Mouse (Mus musculus) left cerebral cortex, adult 18-20 months (tissue): ENCODE data around the gene Lrrtm3. TPM values are rescaled to one million over a fixed set of nuclear protein-coding genes. Genes with fewer than 3 reads are reported as not detected.

Source experiments
- DNase-seq, 2 experiments: peaks; one replicate each; pipeline ENCODE4 v3.0.0; 2021 to 2022; ENCODE audit warnings: low spot score in 2 of 2, mixed read lengths in 1 of 2
- total RNA-seq, 2 experiments: library from RNA; stranded (reverse); gene quantifications; 2 replicates each; pipeline ENCODE4 v1.2.3; 2021

Gene Lrrtm3
- total RNA-seq, 2 experiments from 2014 or later, result 62.4 to 76.0 TPM

- DNase-seq, result peak in 1 of 2 experiments; percentile 7
Observed at GRCm38 (mm10) chr10:64049151-64049550, 40.9 kb downstream of the Lrrtm3 start.

DNA sequence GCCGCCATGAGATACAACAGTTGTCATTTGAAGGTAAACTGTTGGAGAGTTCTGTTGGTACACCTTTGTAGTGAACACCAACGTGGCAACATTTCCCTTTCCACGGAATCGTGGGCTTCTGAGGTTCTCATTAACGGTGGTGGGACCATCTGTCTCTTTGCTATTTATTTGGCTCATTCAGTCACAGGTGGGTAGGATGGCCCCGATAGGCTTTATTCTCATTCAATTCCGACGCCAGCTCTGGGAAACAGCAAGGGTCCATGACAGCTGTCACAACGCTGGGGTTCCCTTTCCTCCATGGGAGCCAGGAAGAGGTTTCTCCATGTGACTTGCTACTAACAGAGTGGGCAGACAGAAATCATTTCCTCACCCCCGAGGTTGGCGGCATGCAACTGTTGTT, 48.2 kb downstream of the Lrrtm3 start:
- DNase-seq, result no peak

- no peak for DNase-seq
Observed at GRCm38 (mm10) chr10:64041218-64041617, 48.9 kb downstream of the Lrrtm3 start.

GRCm38 (mm10) chr10:64039760-64040535, 50.1 kb downstream of the Lrrtm3 start:
- DNase-seq, result peak; percentile 36 to 44

DNA sequence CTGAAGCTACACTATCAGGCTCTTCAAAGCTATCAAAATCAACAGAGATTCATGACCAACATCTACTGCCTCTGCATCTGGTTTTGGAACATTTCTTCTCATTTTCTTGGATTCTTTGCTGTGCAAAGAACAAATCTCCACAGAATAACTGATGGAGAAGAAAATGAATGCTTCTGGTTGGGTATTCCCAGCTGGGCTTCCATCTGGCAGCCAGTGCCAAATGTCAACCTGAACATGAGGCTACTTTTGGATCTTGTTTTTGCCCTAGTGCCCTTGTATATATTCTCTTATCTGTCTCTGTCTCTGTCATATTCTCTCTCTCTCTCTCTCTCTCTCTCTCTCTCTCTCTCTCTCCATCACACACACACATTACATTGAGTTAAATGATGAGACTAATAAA, 59.2 kb downstream of the Lrrtm3 start:
- DNase-seq, result no peak

GRCm38 (mm10) chr10:64023340-64023739, 66.7 kb downstream of the Lrrtm3 start:
- peak; percentile 39 to 55 for DNase-seq

GRCm38 (mm10) chr10:64020347-64020746, 69.7 kb downstream of the Lrrtm3 start:
- DNase-seq, result no peak

DNA sequence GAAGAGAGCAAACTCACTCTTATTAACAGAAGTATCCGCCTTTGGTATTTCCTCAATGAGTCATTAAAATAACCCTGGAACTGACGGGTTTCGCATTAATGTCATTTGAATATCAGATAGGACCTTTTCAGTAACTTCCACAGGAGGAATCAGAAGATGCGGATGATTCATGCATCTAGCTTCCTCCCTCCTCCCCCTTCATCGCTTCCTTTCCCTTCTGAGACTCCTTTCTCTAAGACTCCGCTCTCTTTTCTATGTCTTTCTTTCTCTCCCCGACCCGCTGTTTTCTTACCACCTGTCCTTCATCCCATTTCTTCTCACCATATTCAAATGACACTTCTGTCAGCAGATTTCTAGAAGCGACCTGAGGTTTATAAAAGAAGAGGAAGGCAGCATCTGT, 88.1 kb downstream of the Lrrtm3 start:
- no peak for DNase-seq

DNA sequence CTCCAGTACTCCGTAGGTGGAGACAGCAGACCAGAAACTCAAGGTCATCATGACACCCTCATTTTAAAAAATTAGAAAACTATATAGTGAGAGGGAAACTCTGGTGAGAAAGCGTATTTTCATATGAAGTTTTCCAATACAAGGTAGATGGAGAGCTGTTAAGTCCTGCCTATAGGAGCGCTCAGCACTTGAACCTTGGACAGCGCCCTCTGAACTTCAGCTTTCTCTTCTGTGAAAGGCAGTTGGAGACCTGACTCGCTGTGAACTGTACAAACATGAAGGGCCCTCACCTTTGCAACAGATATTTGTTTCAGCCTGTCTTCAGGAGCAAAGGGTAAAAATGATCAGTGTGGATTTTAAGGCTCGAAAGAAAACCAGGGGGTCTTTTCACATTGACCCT, 88.5 kb downstream of the Lrrtm3 start:
- no peak for DNase-seq

- no peak for DNase-seq
Observed at GRCm38 (mm10) chr10:63994251-63994650, 95.8 kb downstream of the Lrrtm3 start.

DNA sequence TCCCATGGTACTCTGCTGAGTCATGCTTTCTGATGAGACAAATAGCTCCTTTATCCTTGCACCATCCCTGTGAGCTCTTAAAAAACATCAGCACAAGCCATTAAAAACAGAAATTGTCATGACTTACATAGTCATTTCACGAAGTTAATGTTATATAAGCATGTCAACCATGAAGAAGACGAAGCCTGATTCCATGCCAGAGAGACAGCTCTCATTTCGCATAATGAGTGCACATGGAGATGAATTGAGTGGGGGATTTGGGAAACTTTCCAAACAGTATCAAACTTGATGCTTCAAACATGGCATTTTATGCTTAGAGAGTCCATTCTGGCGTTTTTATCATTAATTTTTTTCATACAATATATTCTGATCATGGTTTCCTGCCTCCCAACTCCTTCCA, 104.5 kb downstream of the Lrrtm3 start:
- no peak for DNase-seq

DNA sequence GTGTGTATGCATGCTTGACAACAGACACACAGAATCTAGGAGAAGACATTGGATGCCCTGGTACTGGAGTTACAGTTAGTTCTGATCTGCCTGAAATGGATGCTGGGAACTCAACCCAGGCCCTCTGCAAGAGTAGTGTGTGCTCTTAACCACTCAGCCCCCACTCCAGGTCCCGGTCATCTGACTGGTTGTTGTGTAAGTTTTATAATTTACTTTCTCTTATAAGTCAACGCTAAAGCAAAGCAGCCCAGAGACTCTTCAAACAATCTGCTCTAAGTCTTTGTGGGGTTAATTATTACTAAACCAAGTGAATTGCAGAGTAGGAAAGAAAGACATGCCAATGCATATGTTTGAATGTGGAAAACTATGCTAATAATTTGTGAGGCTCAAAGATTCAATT, 110.7 kb downstream of the Lrrtm3 start:
- no peak for DNase-seq

GRCm38 (mm10) chr10:63978969-63979368, 111.1 kb downstream of the Lrrtm3 start:
- DNase-seq, result no peak

DNA sequence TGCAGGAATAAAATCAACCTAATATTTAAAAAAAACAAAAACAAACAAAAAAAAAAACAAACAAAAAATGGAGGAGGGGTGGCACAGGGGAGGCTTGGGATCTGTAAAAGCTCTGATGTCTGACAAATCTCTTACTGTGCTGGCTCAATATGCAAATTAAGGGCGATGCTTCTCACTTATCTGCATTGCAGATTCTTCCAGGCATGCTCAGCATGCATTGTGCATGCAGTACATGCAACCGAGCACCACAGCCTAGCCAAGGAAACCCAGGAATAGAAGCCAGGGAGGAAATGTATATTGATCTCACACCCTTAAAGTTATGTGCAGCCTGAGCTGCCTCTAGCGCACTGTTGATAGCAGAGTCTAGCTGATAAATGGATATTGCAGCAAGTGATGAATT, 111.5 kb downstream of the Lrrtm3 start:
- no peak for DNase-seq

GRCm38 (mm10) chr10:63978101-63978500, 112.0 kb downstream of the Lrrtm3 start:
- no peak for DNase-seq

DNA sequence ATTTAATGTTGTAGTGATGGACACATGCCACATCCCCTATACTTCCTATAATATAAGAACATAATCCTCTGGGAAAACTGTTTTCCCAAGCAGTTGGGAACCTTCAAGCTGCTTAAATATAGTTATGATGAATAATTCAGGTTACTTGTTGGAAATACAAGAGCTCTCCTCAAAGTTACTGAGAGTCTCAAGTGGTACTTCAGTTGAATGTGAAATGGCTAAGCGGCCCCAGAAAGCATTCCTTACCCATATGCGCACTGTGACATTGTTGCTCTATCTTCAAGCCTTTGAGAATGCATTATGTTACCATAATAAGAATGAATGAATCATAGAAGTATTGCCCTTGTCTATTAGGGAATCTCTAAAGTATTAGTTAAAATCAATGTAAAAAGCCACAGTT, 117.8 kb downstream of the Lrrtm3 start:
- no peak for DNase-seq

DNA sequence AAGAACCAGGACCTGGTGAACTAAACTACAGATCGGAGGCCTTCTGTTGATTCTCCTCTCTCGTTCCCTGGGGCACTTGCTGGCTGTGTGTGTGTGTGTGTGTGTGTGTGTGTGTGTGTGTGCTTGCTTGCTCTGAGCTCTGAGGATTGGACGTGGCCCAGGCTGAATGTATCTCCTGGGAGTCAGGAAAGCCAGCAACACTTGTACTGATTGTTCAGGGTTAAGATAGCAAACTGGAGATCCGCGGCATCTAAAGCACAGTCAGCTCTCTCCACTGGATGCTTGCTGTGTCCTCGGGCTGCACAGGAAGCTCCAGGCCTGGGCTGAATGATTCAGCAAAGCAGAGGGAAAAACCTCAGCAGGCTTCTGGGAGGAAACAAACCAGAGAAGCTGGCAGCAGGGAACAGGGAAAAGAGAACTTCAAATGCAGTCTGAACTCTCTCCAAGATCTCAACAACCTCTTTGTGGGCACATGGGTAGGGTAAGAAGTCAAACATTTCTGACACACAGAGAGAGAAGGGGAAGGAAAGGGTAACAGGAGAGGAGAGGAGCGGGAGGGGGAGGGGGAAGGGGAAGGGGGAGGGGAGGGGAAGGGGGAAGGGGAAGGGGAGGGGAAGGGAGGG, 135.7 kb downstream of the Lrrtm3 start:
- peak in 1 of 2 experiments; percentile 15 for DNase-seq

GRCm38 (mm10) chr10:63951481-63951880, 138.6 kb downstream of the Lrrtm3 start:
- no peak for DNase-seq

GRCm38 (mm10) chr10:63950867-63951266, 139.2 kb downstream of the Lrrtm3 start:
- no peak for DNase-seq

DNA sequence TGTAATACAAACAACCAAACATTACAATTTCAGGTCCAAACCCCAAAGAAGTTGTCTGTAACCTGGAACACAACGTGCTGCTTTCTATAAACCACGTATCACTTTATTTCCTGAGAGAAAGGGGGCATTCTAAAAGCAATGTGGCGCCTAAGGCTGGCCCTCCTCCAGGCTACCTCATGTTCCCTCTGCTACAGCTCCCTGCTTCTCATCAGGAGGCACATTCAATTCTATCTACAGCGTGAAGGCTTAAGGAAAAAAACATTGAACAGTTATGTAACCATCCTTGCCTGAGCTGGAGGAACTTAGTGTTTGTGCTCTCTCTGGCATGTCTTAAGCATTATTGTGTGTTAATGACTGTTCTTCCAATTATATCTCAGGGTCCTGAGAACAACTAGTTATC, 142.8 kb downstream of the Lrrtm3 start:
- peak; percentile 34 to 46 for DNase-seq

GRCm38 (mm10) chr10:63945534-63945933, 144.5 kb downstream of the Lrrtm3 start:
- no peak for DNase-seq

DNA sequence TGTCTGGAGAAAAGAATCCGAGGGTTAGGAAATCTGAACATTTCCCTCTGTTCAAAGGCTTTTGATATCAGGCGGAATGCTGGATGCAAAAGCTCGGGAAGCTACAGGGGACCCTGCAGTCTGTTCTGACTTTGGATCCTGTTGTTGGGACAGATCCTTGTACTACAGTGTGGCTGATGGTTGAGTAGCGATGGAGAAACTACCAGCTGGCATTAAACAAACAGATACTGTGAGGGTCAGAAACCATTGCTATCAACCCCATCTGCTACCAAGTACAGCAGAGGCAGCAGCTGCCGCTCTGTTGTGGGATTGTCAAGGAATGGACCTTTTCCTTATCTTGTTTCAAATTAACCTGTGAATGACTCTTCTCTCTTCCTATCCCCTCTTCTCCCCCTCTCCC, 156.1 kb downstream of the Lrrtm3 start:
- DNase-seq, result no peak

DNA sequence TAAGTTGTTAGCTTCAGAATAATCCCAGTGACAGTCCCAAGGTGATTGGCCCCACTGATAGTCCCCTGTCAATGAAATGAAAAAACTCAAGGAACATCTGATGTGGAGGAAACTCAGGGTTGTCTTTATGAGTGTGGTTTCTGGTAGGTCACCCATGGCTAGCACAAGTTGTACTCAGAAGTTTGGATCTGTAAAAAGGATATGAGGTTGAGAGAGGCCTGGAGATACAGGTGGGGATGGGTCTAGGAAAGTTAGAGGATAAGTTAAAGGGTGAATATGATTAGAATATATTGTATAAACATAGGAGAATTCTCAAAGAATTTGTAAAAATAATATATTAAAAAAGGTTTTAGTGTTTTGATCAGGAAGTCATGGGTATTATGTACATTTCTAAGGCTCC, 162.7 kb downstream of the Lrrtm3 start, which contains the start of gene Gm10118:
Gm10118 (minus strand) TSS at position 101 of the 400 bp plus-strand sequence.
- DNase-seq, result no peak
